Mouse (Mus musculus): Measurements from ENCODE around the gene Sgk1.

DNA sequence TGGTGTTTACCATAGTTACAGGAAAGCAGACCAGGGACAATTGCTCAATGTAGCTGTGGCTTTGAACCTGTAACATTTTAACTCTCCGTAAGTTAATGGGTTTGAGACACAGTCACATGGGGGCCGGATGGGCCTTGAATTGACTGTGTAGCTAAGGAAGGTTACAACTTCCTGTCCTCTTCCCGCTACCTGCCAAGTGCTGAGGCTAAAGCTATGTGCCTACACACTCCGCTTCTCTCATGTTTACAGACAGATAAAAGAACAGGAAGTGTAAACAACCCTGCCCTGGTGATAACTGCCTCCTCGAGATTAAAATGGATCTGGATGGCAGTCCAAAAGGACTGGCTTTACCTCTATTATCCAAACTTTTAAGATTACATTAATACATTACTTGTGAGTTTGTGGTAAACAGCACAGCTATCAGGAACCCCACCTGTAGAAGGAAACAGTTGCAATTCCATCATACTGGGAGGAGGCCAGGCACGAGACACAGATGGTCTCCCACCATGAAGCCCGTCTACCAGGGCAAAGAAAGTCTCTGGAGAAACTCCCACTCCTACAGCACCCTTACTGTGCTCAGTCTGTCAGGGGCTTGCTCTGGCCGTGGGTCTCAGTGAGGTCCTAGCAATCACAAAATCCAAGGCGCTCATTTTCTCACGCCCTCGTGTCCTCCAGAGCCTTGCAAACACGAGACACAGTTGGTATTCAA is 54.7 kb downstream of the Sgk1 start:
- TF ChIP-seq MYOD1 (IDR thresholded peaks at IDR 0.05; ENCODE audit: control insufficient read depth in 1 of 3, insufficient read length in 2 of 3, low read depth in 2 of 3), result no peak
- no peak for TF ChIP-seq REST (IDR thresholded peaks at IDR 0.05; ENCODE audit: insufficient read depth, insufficient read length)
- TF ChIP-seq MYOG (IDR thresholded peaks at IDR 0.05; ENCODE audit: control insufficient read depth in 1 of 3, insufficient read depth in 1 of 3, insufficient read length in 2 of 3, low read depth in 2 of 3), result no peak
- no peak for TF ChIP-seq E2F4 (IDR thresholded peaks at IDR 0.05; ENCODE audit: insufficient read depth)
- no peak for TF ChIP-seq POLR2A (IDR thresholded peaks at IDR 0.05; ENCODE audit: insufficient read length, low read depth)
- no peak for TF ChIP-seq POLR2AphosphoS2 (IDR thresholded peaks at IDR 0.05; ENCODE audit: insufficient read length, low read depth)
- TF ChIP-seq SRF (IDR thresholded peaks at IDR 0.05; ENCODE audit: control insufficient read depth, insufficient read length, low read depth), result no peak
- TF ChIP-seq TCF12 (IDR thresholded peaks at IDR 0.05; ENCODE audit: insufficient read depth, poor library complexity, severe bottlenecking), result no peak
- no peak for TF ChIP-seq MAX (IDR thresholded peaks at IDR 0.05; ENCODE audit: low read depth)
- TF ChIP-seq USF1 (IDR thresholded peaks at IDR 0.05; ENCODE audit: low read depth), result no peak

Measured in myocyte (in vitro differentiated cells).